Mouse (Mus musculus) heart, embryonic 15.5 days (tissue): Measurements from ENCODE around the gene Cbl. TPM values are rescaled to one million over a fixed set of nuclear protein-coding genes. Genes with fewer than 3 reads are reported as not detected.

ENCODE experiments used
- ATAC-seq: fragments of 200-750 bp; cut with Nextera tagmentation; replicated peaks from 2 replicates; pipeline ENCODE4 v1.8.0; 2017; ENCODE audit warnings: low read depth, moderate TSS enrichment; ENCODE audit not compliant: insufficient number of reproducible peaks, insufficient read depth, low FRiP score
- H3K27ac ChIP-seq: fragments of 300-500 bp; sonication (generic); 2 replicates; pipeline ENCODE4 v1.5.1; 2015; ENCODE audit warnings: mild to moderate bottlenecking, inconsistent platforms
- H3K27me3 ChIP-seq: fragments of 300-500 bp; sonication (generic); 2 replicates; pipeline ENCODE4 v1.6.1; 2015; ENCODE audit warnings: inconsistent platforms
- H3K36me3 ChIP-seq: fragments of 300-500 bp; sonication (generic); 2 replicates; pipeline ENCODE4 v1.6.1; 2015; ENCODE audit warnings: mild to moderate bottlenecking, inconsistent platforms
- H3K4me1 ChIP-seq: fragments of 300-500 bp; sonication (generic); replicated peaks from 2 replicates; pipeline ENCODE4 v1.6.1; 2015; ENCODE audit warnings: inconsistent platforms
- H3K4me2 ChIP-seq: fragments of 300-500 bp; sonication (generic); 2 replicates; pipeline ENCODE4 v1.6.1; 2015; ENCODE audit warnings: inconsistent platforms, mild to moderate bottlenecking, moderate library complexity
- H3K4me3 ChIP-seq: fragments of 300-500 bp; sonication (generic); 2 replicates; pipeline ENCODE4 v1.5.1; 2015; ENCODE audit warnings: mild to moderate bottlenecking, inconsistent platforms
- H3K9ac ChIP-seq: fragments of 300-500 bp; sonication (generic); 2 replicates; pipeline ENCODE4 v1.6.1; 2015; ENCODE audit warnings: mild to moderate bottlenecking, inconsistent platforms
- H3K9me3 ChIP-seq: fragments of 300-500 bp; sonication (generic); replicated peaks from 2 replicates; pipeline ENCODE4 v1.6.1; 2016; ENCODE audit warnings: inconsistent platforms
- WGBS: fragments of 180-500 bp; shearing (Covaris S2); methylation state at CpG from one replicate; pipeline ENCODE4 v1.1.7; 2015; ENCODE audit warnings: mixed read lengths; 5-methylcytosine and 5-hydroxymethylcytosine counted together
- polyA plus RNA-seq: library from polyadenylated mRNA; unstranded; fragments of >200 nt; fragmentation: Nextera tagmentation; extraction: Ambion mirVana; gene quantifications from 2 replicates; pipeline ENCODE4 v1.2.1, GENCODE M21; 2015

Cbl gene
- 10.7 and 14.8 TPM in 2 replicates for polyA plus RNA-seq

DNA sequence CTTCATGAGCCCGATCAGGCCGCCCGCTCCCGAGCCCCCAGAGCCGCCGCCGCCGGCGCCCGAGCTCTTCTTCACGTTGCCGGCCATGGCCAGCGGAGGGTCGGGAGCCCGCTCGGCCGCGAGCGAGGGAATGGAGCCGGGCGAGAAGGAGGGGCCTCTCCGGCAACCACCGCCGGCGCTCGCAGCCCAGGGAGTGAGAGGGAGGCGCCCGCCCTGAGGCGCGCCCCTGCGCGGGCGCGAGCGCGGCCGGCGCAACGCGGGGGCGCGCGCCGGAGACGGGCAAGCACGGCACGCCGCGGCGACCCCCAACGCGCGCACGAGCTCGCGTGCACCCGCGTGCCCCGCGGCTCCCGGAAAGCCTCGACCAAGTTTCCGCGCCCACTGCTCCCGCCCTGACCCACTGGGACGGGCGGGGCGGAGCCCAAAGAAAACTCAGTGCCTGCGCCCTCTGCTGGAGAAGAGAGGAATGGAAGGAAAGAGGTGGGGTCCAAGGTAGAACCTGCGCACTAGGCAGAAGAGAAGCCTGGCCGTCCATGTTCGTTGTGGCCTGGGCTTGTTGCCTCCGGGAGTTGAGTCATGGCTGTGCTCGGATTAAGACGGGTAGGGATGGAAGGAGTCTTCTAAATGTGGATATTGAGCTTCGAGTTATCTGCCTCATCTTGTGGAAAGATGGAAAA, at the start of gene Cbl:
Gene Cbl, minus strand, starts transcription at position 248 of the 677 bp plus-strand sequence.
- WGBS, result under 1% methylated on average over 74 of the region's 76 CpGs
- Histone ChIP-seq H3K4me3 (peak within 1 kb of the TSS; percentile 90), H3K27ac (peak within 1 kb of the TSS; percentile 97), H3K4me2 (peak within 1 kb of the TSS; percentile 72), H3K4me1 (peaks cover 33% of the 10 kb centered on the region), H3K9ac (peak within 1 kb of the TSS; percentile 94), H3K9me3 (no peaks in the 10 kb centered on the region), H3K27me3 (no peaks in the 10 kb centered on the region), H3K36me3 (no peaks in the 10 kb centered on the region)
- ATAC-seq, result peak; percentile 90

DNA sequence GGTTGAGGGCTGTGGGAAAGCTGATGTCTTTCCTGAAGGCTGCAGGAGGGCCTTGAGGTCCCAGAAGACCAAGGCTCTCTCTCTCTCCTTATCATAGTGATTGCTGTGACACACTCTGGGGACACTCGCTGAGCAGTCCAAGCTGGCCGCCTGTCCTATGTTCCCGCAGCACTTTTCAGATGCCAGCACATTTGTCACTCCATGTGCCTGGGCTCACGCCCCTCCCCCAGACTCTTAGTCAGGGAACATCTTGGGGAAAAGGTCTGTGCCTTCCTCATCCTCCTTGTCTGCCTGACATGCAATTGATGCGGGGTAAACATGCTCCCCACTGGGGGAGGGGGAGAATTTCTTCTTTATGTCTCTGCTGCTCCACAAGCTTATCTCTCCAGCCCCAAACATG, 49.3 kb upstream of the Cbl start:
- Histone ChIP-seq H3K9ac (no peak overlapping the region), H3K36me3 (no peaks in the 10 kb centered on the region), H3K4me3 (no peak overlapping the region), H3K4me1 (peaks cover 16% of the 10 kb centered on the region), H3K9me3 (no peaks in the 10 kb centered on the region), H3K27ac (no peak overlapping the region), H3K27me3 (peaks cover 12% of the 10 kb centered on the region), H3K4me2 (no peak overlapping the region)
- WGBS, result 49% methylated on average over 5 of the region's 5 CpGs
- no peak for ATAC-seq

DNA sequence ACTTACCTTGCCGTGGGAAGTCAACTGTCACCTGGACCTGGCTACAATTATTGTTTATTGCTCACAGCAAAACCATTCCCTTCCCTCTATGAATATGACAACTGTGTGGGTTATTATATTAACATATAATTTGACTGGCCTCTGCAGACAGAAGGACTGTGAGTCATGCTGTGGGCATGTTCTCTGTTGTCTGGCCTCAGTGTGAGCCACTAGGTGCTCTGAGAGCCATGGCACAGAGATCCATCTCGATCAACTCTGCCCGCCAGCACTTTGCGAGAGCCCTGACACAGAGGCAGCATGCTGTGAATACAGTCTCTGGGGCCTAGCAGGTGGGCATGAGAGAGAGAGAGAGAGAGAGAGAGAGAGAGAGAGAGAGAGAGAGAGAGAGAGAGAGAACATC, 36.1 kb upstream of the Cbl start:
- H3K4me2 ChIP-seq, result no peak overlapping the region
- H3K4me1 ChIP-seq, result peaks cover 14% of the 10 kb centered on the region
- H3K4me3 ChIP-seq, result no peak overlapping the region
- 87% methylated on average over 4 of the region's 4 CpGs for WGBS
- no peaks in the 10 kb centered on the region for H3K9me3 ChIP-seq
- H3K9ac ChIP-seq, result no peak overlapping the region
- no peak for ATAC-seq
- H3K36me3 ChIP-seq, result no peaks in the 10 kb centered on the region
- H3K27me3 ChIP-seq, result no peaks in the 10 kb centered on the region
- H3K27ac ChIP-seq, result no peak overlapping the region

DNA sequence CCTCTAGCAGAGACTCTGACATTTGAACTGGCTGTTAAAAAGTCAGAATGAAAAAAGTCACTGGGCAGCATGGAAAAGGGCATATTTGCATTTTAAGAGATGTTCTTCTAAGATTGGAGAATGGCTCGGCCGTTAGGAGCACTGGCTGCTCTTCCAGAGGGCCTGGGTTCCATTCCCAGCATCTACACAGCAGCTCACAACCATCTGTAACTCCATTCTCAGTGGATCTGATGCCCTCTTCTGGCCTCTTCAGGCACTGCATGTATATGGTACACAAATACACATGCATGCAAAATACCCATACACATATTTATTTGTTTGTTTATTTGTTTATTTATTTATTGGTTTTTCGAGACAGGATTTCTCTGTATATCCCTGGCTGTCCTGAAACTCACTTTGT, 35.2 kb upstream of the Cbl start:
- no peak overlapping the region for H3K27ac ChIP-seq
- no peaks in the 10 kb centered on the region for H3K9me3 ChIP-seq
- no peak overlapping the region for H3K9ac ChIP-seq
- no peak overlapping the region for H3K4me2 ChIP-seq
- H3K4me1 ChIP-seq, result peaks cover 14% of the 10 kb centered on the region
- H3K36me3 ChIP-seq, result no peaks in the 10 kb centered on the region
- ATAC-seq, result no peak
- 75% methylated on average over 3 of the region's 3 CpGs for WGBS
- H3K4me3 ChIP-seq, result no peak overlapping the region
- H3K27me3 ChIP-seq, result no peaks in the 10 kb centered on the region

DNA sequence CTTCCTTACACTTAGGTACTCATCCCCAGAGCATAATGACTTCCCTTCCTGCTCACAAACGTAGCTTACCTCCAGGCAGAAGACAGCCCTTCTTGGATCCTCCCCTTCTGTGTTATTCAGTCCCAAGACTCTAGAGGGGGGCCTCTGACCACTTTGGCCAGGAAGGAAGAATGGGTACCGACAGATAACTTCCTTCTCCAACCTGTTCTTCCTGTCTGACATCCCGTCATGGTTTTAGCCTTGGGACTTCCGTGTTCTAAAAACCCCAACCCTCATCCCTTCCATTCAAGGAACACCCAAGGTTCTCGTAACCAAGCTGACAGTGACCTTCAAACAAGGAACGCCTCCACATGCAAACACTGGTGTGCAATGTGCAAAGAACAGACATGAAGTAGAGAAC, 34.6 kb upstream of the Cbl start, which contains the start of gene Nlrx1:
Gene Nlrx1, minus strand, starts transcription at position 168 of the 400 bp plus-strand sequence.
- Histone ChIP-seq H3K36me3 (0 out of 2 replicates have a peak, but pooled peaks cover 3% of the 10 kb centered on the region), H3K4me3 (peak within 1 kb of the TSS; percentile 60), H3K27ac (peak within 1 kb of the TSS; percentile 84), H3K4me1 (peaks cover 14% of the 10 kb centered on the region), H3K4me2 (peak within 1 kb of the TSS; percentile 92), H3K9ac (peak within 1 kb of the TSS; percentile 90), H3K27me3 (no peaks in the 10 kb centered on the region), H3K9me3 (no peaks in the 10 kb centered on the region)
- 68% methylated on average over 6 of the region's 6 CpGs for WGBS
- ATAC-seq, result no peak

DNA sequence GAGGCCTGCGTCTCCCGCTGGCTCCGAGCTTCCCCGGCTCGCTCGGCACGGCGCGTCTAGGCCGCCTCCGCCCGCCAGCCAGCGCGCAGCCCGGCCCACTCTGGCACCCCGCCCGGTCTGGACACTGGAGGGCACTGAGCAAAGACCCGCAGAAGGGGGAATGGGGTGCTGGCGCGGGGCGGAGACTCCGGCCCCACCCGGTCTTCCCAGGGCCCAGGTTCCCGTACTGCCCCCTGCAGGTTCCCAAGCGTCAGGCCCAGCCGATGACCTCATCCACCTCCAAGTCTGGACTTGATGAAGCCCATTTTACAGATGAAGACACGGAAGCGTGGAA, 34.1 kb upstream of the Cbl start:
- peak; percentile 89 for ATAC-seq
- 4% methylated on average over 28 of the region's 28 CpGs for WGBS
- H3K4me1 ChIP-seq, result peaks cover 14% of the 10 kb centered on the region

DNA sequence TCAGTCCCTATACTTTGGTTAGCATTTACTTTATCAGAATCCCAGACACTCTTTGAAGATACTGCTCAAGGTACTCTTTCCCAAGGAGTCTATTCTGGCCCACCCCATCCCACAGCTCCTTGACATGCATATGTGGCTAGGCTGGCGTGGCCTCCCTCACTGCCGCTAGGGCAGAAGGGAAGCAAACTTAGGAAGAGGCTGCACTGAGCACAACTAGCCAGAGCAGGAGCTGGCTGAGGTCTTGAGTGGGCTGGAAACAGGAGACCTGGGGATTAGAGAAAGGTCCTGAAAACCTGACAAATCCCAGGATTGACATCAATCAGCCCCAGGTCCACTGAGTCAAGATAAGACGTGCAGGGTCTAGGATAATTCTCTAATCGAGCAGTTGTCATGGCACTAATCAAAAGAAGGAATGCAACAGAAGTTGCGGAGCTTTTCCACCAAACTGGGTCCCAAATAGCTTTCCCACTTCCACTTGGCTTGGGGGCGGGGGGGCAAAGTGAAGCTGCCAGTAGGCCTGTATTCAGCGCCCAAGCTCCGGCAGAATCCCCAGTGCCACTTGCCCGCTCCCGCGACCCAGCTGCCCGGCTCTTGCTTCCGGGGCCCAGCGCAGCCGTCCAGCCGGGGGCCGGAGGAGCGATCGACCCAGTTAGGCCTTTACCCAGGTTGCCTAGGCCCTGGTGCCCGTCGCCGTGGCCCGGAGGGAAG, 33.6 kb upstream of the Cbl start:
- no peak; the same call in none of the 2 replicates for ATAC-seq
- H3K9ac ChIP-seq, result peak overlapping the region; percentile 90
- peak overlapping the region; percentile 92 for H3K4me2 ChIP-seq
- 6% methylated on average over 23 of the region's 23 CpGs for WGBS
- H3K27me3 ChIP-seq, result no peaks in the 10 kb centered on the region
- peak overlapping the region; percentile 84 for H3K27ac ChIP-seq
- H3K4me3 ChIP-seq, result peak overlapping the region; percentile 60
- peaks cover 14% of the 10 kb centered on the region for H3K4me1 ChIP-seq
- H3K9me3 ChIP-seq, result no peaks in the 10 kb centered on the region
- H3K36me3 ChIP-seq, result 0 out of 2 replicates have a peak, but pooled peaks cover 6% of the 10 kb centered on the region

More for the DNA sequence above, 34.1 kb upstream of the Cbl start:
- H3K9ac ChIP-seq, result peak overlapping the region; percentile 90
- no peaks in the 10 kb centered on the region for H3K9me3 ChIP-seq
- 0 out of 2 replicates have a peak, but pooled peaks cover 6% of the 10 kb centered on the region for H3K36me3 ChIP-seq
- peak overlapping the region; percentile 84 for H3K27ac ChIP-seq
- H3K4me2 ChIP-seq, result peak overlapping the region; percentile 92
- H3K4me3 ChIP-seq, result peak overlapping the region; percentile 60
- H3K27me3 ChIP-seq, result no peaks in the 10 kb centered on the region

DNA sequence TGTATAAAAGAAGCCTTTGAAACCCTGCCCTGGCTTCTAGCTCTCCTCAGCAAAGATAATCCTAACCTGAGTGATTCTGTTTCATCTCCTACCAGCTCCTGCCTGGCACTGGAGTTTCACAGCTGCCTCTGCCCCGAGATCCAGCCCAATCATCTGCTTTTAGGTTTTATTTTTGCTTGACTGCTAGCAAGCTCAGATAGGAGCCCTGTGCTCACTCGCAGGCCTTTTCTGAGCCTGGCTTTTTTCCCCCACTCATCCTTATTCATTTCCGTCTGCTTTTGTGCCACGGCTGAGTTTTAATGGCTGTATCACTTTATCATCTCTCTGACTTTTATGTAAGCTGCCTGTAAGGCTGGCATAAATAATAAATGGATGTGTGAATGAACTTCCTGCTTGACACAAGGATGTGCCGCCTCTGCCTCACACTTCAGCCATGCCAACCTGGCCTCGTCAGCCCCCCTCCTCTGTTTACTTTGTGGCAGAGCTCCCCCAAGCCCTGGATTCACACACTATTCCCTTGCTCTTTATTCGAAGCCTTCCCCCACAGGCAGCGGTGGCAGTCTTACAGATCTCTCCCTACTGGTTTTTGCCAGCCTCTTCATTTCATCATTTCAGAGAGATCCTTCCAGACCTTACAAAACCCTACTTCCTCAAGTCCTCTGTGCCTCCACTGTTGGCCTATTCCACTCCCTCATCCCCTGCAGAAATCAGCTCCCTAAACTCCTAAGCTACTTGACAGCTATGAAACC, 32.8 kb upstream of the Cbl start:
- WGBS, result 57% methylated on average over 8 of the region's 8 CpGs
- ATAC-seq, result no peak
- Histone ChIP-seq H3K4me3 (no peak overlapping the region; the same call in 1 of the 2 replicates), H3K9ac (no peak overlapping the region), H3K9me3 (no peaks in the 10 kb centered on the region), H3K27ac (peak overlapping the region; percentile 84), H3K4me1 (peaks cover 14% of the 10 kb centered on the region), H3K27me3 (no peaks in the 10 kb centered on the region), H3K4me2 (peak overlapping the region; percentile 92; the same call in 1 of the 2 replicates), H3K36me3 (0 out of 2 replicates have a peak, but pooled peaks cover 6% of the 10 kb centered on the region)

DNA sequence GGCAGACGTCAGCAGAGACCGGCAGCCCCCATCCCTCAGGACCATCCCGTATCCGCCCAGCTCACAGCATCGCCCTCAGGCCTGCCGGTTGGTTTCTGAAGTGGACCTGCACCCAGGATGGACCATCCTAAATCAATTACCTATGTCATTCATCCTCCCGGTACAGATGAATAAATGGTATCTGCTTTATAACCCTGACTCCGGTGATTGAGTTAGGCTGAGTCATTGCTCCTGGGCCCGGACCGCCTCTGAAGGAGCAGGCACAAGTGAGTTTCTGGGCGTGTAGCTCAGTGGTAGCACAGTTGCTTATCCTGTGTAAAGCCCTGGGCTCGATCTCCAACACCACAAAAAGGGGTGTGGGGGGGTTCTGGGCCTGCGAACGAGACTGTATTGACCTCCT, 27.5 kb upstream of the Cbl start:
- no peak overlapping the region for H3K4me2 ChIP-seq
- 87% methylated on average over 14 of the region's 14 CpGs for WGBS
- H3K4me3 ChIP-seq, result no peak overlapping the region
- H3K9me3 ChIP-seq, result no peaks in the 10 kb centered on the region
- no peak; the same call in 1 of the 2 replicates for ATAC-seq
- no peak overlapping the region for H3K27ac ChIP-seq
- no peak overlapping the region for H3K9ac ChIP-seq
- H3K27me3 ChIP-seq, result no peaks in the 10 kb centered on the region
- H3K4me1 ChIP-seq, result no peaks in the 10 kb centered on the region; the same call in 1 of the 2 replicates
- peaks cover 6% of the 10 kb centered on the region; the same call in 1 of the 2 replicates for H3K36me3 ChIP-seq

DNA sequence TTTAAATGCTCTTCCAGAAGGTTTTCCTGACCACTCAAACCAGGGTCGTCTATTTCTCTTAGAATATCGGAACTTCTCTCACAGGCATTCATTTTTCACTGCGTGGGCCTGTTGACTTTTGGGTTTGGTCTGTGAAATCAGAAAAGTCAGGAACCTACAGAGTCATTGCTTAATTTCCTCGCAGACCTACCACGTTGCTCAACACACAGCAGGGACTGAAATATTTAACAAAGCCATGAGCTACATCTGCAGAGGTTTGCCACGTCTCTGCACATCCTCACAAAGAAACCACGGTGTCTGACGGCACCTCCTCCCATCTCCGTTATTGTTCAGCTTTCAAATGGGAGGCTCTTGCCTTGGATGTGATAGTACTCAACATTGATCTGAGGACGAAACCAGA, 25.2 kb upstream of the Cbl start:
- no peaks in the 10 kb centered on the region for H3K9me3 ChIP-seq
- H3K9ac ChIP-seq, result no peak overlapping the region
- 77% methylated on average over 10 of the region's 10 CpGs for WGBS
- no peak overlapping the region for H3K4me3 ChIP-seq
- H3K36me3 ChIP-seq, result peaks cover 6% of the 10 kb centered on the region; the same call in 1 of the 2 replicates
- H3K4me2 ChIP-seq, result no peak overlapping the region
- no peaks in the 10 kb centered on the region for H3K4me1 ChIP-seq
- no peak for ATAC-seq
- no peak overlapping the region for H3K27ac ChIP-seq
- H3K27me3 ChIP-seq, result no peaks in the 10 kb centered on the region

DNA sequence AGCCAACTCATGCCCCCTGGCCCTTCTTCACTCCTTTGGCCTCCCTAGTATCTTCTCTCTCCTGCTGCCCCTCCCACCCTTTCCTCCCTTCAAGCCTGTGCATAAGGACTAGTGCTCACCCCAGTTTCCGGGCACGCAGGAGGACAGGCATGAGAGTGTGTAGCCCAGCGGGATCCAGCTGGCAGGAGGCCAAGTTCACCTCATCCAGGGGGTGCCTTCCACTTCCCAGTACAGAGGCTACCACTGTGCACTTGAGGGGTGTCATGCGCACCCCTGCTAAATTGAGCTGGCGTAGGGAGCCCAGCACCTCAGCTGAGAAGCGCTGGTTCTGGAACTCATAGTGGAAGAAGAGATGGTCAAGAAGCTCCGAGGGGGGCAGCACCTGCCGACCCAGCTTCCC, 22.4 kb upstream of the Cbl start:
- no peak overlapping the region for H3K4me2 ChIP-seq
- H3K27me3 ChIP-seq, result no peaks in the 10 kb centered on the region; the same call in 1 of the 2 replicates
- no peak overlapping the region for H3K27ac ChIP-seq
- H3K4me3 ChIP-seq, result no peak overlapping the region
- H3K36me3 ChIP-seq, result no peaks in the 10 kb centered on the region; the same call in 1 of the 2 replicates
- H3K4me1 ChIP-seq, result no peaks in the 10 kb centered on the region
- no peaks in the 10 kb centered on the region for H3K9me3 ChIP-seq
- 70% methylated on average over 8 of the region's 8 CpGs for WGBS
- no peak overlapping the region for H3K9ac ChIP-seq
- ATAC-seq, result 0 out of 2 replicates have a peak, but pooled peaks have one; percentile 14
